Mouse (Mus musculus) G1E (cell line): ENCODE results near the gene Ddit4l. TPM values are rescaled to one million over a fixed set of nuclear protein-coding genes. Genes with fewer than 3 reads are reported as not detected.
"Not testable (repeated sequence)": the region's sequence is repeated elsewhere in the genome, so short reads cannot be mapped to it uniquely, and the experiment has no call there.

Experiments
- ATAC-seq: 2 replicates; pipeline ENCODE4 v1.8.0; 2016; ENCODE audit warnings: mild to moderate bottlenecking; ENCODE audit not compliant: insufficient number of reproducible peaks, poor library complexity, low FRiP score, severe bottlenecking; ENCODE audit errors: extremely low read depth
- DNase-seq: peaks from one replicate; pipeline ENCODE4 v3.0.0; 2012; ENCODE audit warnings: low spot score
- H3K27me3 ChIP-seq: 2 replicates; pipeline ENCODE4 v1.6.1; 2012; ENCODE audit warnings: mild to moderate bottlenecking, low read length, inconsistent platforms; ENCODE audit not compliant: insufficient read depth
- H3K36me3 ChIP-seq: replicated peaks from 2 replicates; pipeline ENCODE3; 2012; ENCODE audit warnings: mild to moderate bottlenecking, inconsistent platforms
- H3K4me1 ChIP-seq: 2 replicates; pipeline ENCODE4 v1.6.1; 2012; ENCODE audit warnings: low read depth, low read length, inconsistent platforms, mixed read lengths; ENCODE audit not compliant: insufficient read depth
- H3K4me3 ChIP-seq: 2 replicates; pipeline ENCODE4 v1.5.1; 2012; ENCODE audit warnings: low read depth, mild to moderate bottlenecking, inconsistent platforms, low read length, moderate library complexity, mixed read lengths
- H3K9me3 ChIP-seq: replicated peaks from 2 replicates; pipeline ENCODE4 v1.6.1; 2012; ENCODE audit warnings: inconsistent platforms
- CTCF ChIP-seq: IDR thresholded peaks from 2 replicates; pipeline ENCODE4 v1.5.1; 2012; ENCODE audit warnings: low read depth, low read length, inconsistent platforms, mixed read lengths
- GATA1 ChIP-seq: IDR thresholded peaks from 2 replicates; pipeline ENCODE4 v1.6.1; 2012; ENCODE audit warnings: borderline replicate concordance, low read length, inconsistent platforms, mixed read lengths
- GATA2 ChIP-seq: IDR thresholded peaks from 2 replicates; pipeline ENCODE4 v1.6.1; 2012; ENCODE audit warnings: low read depth, low read length, inconsistent platforms, borderline replicate concordance
- POLR2AphosphoS5 ChIP-seq: IDR thresholded peaks from 2 replicates; pipeline ENCODE4 v1.6.1; 2012; ENCODE audit warnings: low read depth, low read length, inconsistent platforms; ENCODE audit not compliant: insufficient replicate concordance
- TAL1 ChIP-seq: conservative IDR thresholded peaks from 2 replicates; pipeline ENCODE4 v1.6.1; 2012; ENCODE audit warnings: low read depth, low read length, inconsistent platforms, mixed read lengths
- polyA plus RNA-seq: library from polyadenylated mRNA; stranded (reverse); fragments of >175 nt; gene quantifications from 2 replicates; pipeline ENCODE4 v1.2.3, GENCODE M21; 2012
- total RNA-seq, 2 experiments: library from RNA; stranded (forward) in 1 of 2; stranded (reverse) in 1 of 2; fragments of 200-1000 nt in 1 of 2; fragments of >200 nt in 1 of 2; fragmentation: Nextera tagmentation in 1 of 2; gene quantifications; 2 replicates each; pipeline ENCODE4 v1.2.3; 2014 to 2017

The Ddit4l gene
- not detected in 2 replicates for total RNA-seq (2014; fragmentation: Nextera tagmentation)
- total RNA-seq (2017): 0.05 TPM in 1 of 2 replicates, not detected in the other
- not detected in 2 replicates for polyA plus RNA-seq

DNA sequence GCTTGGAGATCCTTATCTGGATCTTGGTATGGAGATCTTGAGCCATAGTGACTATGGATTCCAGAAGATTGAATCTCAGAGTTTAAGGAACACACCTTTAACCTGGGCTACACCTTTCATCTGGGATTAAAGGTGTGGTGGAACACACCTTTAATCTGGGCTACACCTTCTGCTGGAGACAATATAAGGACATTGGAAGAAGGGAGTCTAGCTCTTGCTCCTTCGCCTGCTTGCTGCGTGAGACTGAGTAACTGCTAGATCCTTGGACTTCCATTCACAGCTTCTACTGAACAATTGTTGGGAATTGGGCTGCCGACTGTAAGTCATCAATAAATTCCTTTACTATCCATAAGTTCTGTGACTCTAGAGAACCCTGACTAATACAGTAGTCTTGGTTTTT lies at the start of gene Ddit4l:
Ddit4l (plus strand) TSS at position 301 of the 400 bp plus-strand sequence.
- not testable (repeated sequence) for H3K4me1 ChIP-seq, ATAC-seq, DNase-seq, H3K27me3 ChIP-seq, H3K9me3 ChIP-seq, H3K36me3 ChIP-seq, H3K4me3 ChIP-seq

GRCm38 (mm10) chr3:137576146-137576545 lies 45.3 kb upstream of the Ddit4l start:
- no peaks in the 10 kb centered on the region; the same call in 1 of the 2 replicates for H3K27me3 ChIP-seq
- H3K36me3 ChIP-seq: no peaks in the 10 kb centered on the region
- DNase-seq (no peak), ATAC-seq (no peak)
- H3K4me1 ChIP-seq: no peaks in the 10 kb centered on the region
- no peaks in the 10 kb centered on the region for H3K9me3 ChIP-seq
- TF ChIP-seq POLR2AphosphoS5 (no peak), TAL1 (no peak), GATA1 (no peak), GATA2 (no peak)
- H3K4me3 ChIP-seq: no peak overlapping the region

- DNase-seq: no peak
- no peaks in the 10 kb centered on the region; the same call in 1 of the 2 replicates for H3K27me3 ChIP-seq
- TF ChIP-seq POLR2AphosphoS5 (no peak), TAL1 (no peak), CTCF (no peak), GATA1 (no peak)
- H3K4me3 ChIP-seq: no peak overlapping the region
- no peaks in the 10 kb centered on the region for H3K9me3 ChIP-seq
- H3K4me1 ChIP-seq: no peaks in the 10 kb centered on the region
- no peak for ATAC-seq
- no peaks in the 10 kb centered on the region for H3K36me3 ChIP-seq
Observed at GRCm38 (mm10) chr3:137586376-137586969, 34.9 kb upstream of the Ddit4l start.

GRCm38 (mm10) chr3:137589811-137590210 lies 31.6 kb upstream of the Ddit4l start:
- no peaks in the 10 kb centered on the region for H3K4me1 ChIP-seq
- H3K36me3 ChIP-seq: no peaks in the 10 kb centered on the region
- no peak for DNase-seq
- no peak overlapping the region for H3K4me3 ChIP-seq
- no peak for ATAC-seq
- H3K9me3 ChIP-seq: no peaks in the 10 kb centered on the region
- no peak for TF ChIP-seq GATA2
- no peak for TF ChIP-seq CTCF
- TF ChIP-seq POLR2AphosphoS5: no peak
- TF ChIP-seq GATA1: no peak
- no peak for TF ChIP-seq TAL1
- no peaks in the 10 kb centered on the region for H3K27me3 ChIP-seq

DNA sequence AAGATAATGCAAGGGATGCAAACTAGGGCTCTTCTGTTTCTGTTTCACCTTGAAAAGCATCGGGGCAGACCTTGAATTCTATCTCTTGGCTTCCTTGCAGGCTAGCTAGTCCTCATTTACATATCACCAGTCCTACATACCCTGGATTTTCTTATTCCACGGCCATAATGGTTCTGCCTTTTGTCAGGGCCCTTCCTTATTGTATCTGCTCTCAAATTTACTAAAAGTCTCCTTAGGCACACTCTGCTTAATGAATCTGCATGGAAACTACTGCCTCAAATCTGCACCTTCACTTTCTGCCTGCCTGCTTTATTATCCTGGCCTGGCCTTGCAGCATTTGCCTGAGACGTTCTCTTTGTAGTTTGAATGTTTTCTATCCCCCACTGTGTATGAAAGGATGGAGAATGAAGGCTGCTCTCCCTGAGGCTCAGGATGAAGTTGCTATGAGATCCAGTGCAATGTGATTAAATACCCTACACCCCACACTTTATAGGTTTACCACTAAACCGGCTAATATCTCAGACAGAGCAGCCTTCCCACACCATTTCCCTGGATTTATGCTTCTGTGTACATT lies 27.0 kb upstream of the Ddit4l start:
- no peak for DNase-seq
- Histone ChIP-seq H3K36me3 (no peaks in the 10 kb centered on the region), H3K9me3 (no peaks in the 10 kb centered on the region), H3K4me3 (no peak overlapping the region), H3K27me3 (no peaks in the 10 kb centered on the region), H3K4me1 (no peaks in the 10 kb centered on the region)
- ATAC-seq: no peak
- TF ChIP-seq CTCF (no peak), GATA1 (no peak), TAL1 (no peak), GATA2 (no peak)

- ATAC-seq: no peak
Observed at GRCm38 (mm10) chr3:137608918-137609435, 12.4 kb upstream of the Ddit4l start.

More at GRCm38 (mm10) chr3:137608918-137609435, 12.4 kb upstream of the Ddit4l start:
- Histone ChIP-seq H3K36me3 (no peaks in the 10 kb centered on the region), H3K9me3 (no peaks in the 10 kb centered on the region), H3K4me3 (no peak overlapping the region), H3K4me1 (no peaks in the 10 kb centered on the region), H3K27me3 (0 out of 2 replicates have a peak, but pooled peaks cover 3% of the 10 kb centered on the region)
- no peak for DNase-seq
- TF ChIP-seq GATA2 (no peak), TAL1 (no peak)
